Mouse (Mus musculus) C2C12 (cell line): ENCODE data around the gene Dkk2.

Experiments
- CEBPB ChIP-seq: IDR thresholded peaks from one replicate; pipeline ENCODE4 v1.6.1; 2011; ENCODE audit warnings: low read depth, mild to moderate bottlenecking, control low read depth, moderate library complexity
- CTCF ChIP-seq: IDR thresholded peaks from one replicate; pipeline ENCODE4 v1.5.1; 2011; ENCODE audit not compliant: control insufficient read depth, insufficient read depth, insufficient read length
- MAX ChIP-seq: IDR thresholded peaks from one replicate; pipeline ENCODE4 v1.6.1; 2011; ENCODE audit warnings: mild to moderate bottlenecking, control low read depth
- MYOG ChIP-seq: IDR thresholded peaks from one replicate; pipeline ENCODE4 v1.6.1; 2011; ENCODE audit not compliant: control insufficient read depth, insufficient read length; ENCODE audit errors: extremely low read depth

- TF ChIP-seq CTCF (no peak), MYOG (no peak), MAX (no peak), CEBPB (no peak)
Measured at GRCm38 (mm10) chr3:132050884-132051457, 34.1 kb upstream of the Dkk2 start.
